Mouse (Mus musculus) cerebellum, adult 11 months (tissue): Measurements from ENCODE around the gene Cxcl10.
A peak's percentile ranks its signal among the peaks of the same experiment; 100 is the strongest.

Experiments used
- DNase-seq: peaks from one replicate; pipeline ENCODE4 v3.0.0; 2022

Gene Cxcl10

DNA sequence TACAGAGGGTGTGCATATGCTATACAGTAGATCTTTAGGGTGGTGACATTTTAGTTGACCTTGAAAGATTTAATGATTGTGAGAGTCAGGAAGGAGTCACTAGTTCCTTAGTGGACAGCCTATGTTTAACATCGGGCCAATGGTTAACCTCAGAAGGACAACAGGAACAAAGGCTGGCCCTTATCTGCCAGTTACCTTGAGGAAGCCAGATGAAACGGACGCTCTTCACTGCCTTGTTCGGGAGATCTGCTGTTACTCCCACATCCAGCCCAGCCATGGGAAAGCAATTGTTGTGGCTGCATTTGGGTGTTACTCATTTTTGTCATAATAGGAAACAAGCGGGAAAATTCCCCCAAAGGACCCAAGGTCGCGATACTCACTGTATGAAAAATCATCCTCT is 34.9 kb downstream of the Cxcl10 start:
- DNase-seq, result no peak

DNA sequence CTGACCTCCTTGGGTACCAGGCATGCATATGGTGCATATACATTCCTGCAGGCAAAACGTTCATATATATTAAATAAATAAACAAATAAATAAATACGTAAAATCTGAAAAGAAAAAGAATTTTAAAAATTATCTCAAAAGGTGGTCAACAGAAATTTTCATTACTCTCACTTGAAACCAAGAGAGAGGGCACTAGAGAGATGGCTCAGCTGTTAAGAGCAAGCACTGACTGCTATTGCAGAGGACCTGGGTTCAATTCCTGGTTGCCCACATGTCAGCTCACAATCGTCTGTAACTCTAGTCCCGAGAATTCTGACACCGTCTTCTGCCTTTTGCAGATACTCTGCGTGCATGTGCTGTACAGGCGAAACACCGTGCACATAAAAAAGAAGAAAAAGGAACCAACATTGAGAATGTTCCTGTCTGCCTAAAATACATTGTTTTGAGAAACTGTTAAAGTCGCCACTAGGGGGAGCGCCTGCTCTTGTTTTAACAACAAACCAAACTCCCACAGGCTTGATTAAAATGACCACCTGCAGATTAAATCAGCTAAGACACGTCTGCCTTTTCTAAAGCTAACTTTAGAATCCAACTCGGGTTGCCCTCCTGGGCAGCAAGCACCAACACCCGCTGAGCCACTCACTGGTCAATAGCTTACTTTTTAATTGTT is 36.5 kb downstream of the Cxcl10 start:
- peak; percentile 79 for DNase-seq

DNA sequence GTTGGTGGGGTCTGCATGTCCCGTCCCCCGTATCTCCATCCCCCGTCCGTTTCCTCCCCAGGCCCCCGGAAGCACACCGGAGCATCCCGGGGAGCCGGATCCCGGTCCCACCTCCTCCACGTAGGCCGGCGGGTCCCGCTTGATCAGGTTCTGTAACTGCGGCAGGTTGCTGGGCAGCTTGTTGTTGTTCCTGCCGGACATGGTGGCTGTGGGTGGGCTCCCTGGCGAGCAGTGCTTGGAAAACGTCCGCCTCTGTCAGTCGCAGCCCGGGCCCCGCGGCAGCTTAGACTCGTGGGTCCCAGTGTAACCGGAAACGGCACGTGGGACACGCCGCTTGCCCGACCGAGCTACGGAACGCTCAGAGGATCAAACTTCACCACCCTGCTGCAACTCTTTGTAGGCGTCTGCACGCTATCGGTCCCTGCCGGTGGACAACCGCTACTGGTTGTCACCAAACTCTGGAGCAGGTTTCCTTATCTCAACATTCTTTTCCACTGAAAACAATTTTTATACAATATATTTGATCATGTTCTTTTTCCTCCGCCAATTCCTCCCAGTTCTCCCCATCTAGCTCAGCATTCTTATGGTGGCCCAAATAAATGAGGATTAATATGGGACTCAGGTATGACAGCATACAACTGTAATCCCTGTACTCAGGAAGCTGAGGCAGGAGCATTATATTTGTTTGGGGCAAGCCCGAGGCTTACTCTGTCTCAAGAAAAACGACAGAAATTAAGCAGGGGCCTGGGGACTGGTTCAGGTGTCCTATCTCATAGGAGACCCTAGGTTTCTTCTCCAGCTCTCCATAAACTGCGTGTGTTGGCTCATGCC is 38.8 kb downstream of the Cxcl10 start, which contains the start of gene Sdad1:
TSS of gene Sdad1 (minus strand) at position 799 of the 831 bp plus-strand sequence.
- peak; percentile 89 for DNase-seq

DNA sequence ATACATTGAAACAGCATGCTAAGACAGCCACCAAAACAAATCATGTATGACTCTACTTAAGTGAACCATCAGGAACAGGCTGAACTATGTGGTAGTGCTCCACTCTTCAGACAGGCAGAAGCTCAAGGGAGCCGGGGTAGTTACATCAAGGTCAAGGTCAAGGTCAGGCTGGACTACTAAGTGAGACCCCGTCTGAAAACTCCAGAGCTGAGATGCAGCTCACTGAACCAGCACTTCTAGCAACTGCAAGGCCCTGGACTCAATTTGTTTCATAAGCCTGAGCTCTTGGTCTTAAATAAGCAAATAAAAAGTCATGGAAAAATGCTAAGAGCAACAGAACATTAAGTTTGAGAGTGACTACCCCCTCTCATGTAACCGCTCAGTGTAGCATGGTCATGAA is 44.4 kb downstream of the Cxcl10 start:
- no peak for DNase-seq

DNA sequence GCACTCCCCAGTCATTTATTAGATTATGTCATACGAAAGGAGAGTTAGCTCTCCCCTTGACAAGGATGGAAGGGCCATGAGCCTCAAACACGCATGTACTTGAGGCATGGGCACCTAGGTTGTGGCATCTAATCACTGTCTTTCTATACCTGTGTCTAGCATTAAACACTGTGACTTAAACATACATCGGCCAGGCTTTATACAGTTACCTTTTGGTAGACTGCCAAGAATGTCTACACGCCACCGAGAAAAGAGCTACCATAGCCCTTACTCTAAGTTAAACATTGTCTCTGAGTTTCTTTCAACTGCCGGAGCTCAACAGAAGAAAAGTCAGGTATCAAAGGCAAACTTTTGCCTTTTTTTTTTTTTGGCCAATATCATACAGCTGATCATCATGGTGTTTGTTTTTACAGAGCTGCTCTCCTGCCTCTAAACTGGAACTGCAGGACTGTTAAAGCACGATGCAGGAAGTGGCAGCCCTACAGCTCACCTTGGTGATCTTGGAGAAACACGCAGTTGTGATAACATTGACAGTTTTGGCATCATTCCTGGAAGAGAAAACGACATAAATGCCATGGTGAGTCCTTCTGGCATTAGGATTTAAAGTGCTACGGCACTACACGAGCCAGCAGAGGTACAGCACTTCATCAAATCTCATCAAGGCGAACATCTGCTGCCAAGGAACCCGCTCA is 46.4 kb downstream of the Cxcl10 start:
- DNase-seq, result no peak
